Mouse (Mus musculus): ENCODE data around the gene Kcne1. TPM values are rescaled to one million over a fixed set of nuclear protein-coding genes. Genes with fewer than 3 reads are reported as not detected.

Kcne1 gene
- polyA plus RNA-seq, 1 experiment from 2014 or later = 0.41 TPM

Other genes starting within 250 kb of the Kcne1 start
- 0.16 and 0.18 TPM in 2 replicates for gene Kcne2, start 67.1 kb downstream of the Kcne1 start, polyA plus RNA-seq (2016; fragmentation: Nextera tagmentation; extraction: Ambion mirVana)
- 120 and 125 TPM in 2 replicates for gene Smim11, start 58.2 kb downstream of the Kcne1 start, polyA plus RNA-seq (2016; fragmentation: Nextera tagmentation; extraction: Ambion mirVana)
- gene Fam243, start 38.0 kb downstream of the Kcne1 start, polyA plus RNA-seq (2016; fragmentation: Nextera tagmentation; extraction: Ambion mirVana) = not detected in 2 replicates
- gene Rcan1, start 111.4 kb upstream of the Kcne1 start, polyA plus RNA-seq (2016; fragmentation: Nextera tagmentation; extraction: Ambion mirVana) = 34.4 and 34.7 TPM in 2 replicates
- gene Clic6, start 126.3 kb upstream of the Kcne1 start, polyA plus RNA-seq (2016; fragmentation: Nextera tagmentation; extraction: Ambion mirVana) = 4.8 and 5.2 TPM in 2 replicates

All from forebrain, embryonic 10.5 days (tissue).